Mouse (Mus musculus) yolk sac, embryonic 10.5 days (tissue): Measurements from ENCODE around the gene Fam83g.
"Not testable (repeated sequence)": the region's sequence is repeated elsewhere in the genome, so short reads cannot be mapped to it uniquely, and the experiment has no call there.

ENCODE experiments used
- DNase-seq: peaks from one replicate; pipeline ENCODE4 v3.0.0-alpha.2; 2017; ENCODE audit warnings: low spot score

The Fam83g gene

GRCm38 (mm10) chr11:61683907-61684731 lies at the start of gene Fam83g:
Fam83g (plus strand) TSS chr11:61684091.
- DNase-seq = peak; percentile 93

- DNase-seq = not testable (repeated sequence)
Observed at GRCm38 (mm10) chr11:61636309-61636708, 47.6 kb upstream of the Fam83g start.

- DNase-seq = no peak
Observed at GRCm38 (mm10) chr11:61637413-61637812, 46.5 kb upstream of the Fam83g start.

- DNase-seq = no peak
Observed at GRCm38 (mm10) chr11:61637856-61638255, 46.0 kb upstream of the Fam83g start.

- DNase-seq = no peak
Observed at GRCm38 (mm10) chr11:61638764-61639536, 44.9 kb upstream of the Fam83g start.

GRCm38 (mm10) chr11:61639601-61640177 lies 44.2 kb upstream of the Fam83g start:
- DNase-seq = no peak

- not testable (repeated sequence) for DNase-seq
Observed at GRCm38 (mm10) chr11:61640585-61640984, 43.3 kb upstream of the Fam83g start.

- no peak for DNase-seq
Observed at GRCm38 (mm10) chr11:61642106-61642505, 41.8 kb upstream of the Fam83g start.

GRCm38 (mm10) chr11:61643184-61643961 lies 40.5 kb upstream of the Fam83g start:
- no peak for DNase-seq

- no peak for DNase-seq
Observed at GRCm38 (mm10) chr11:61644576-61645326, 39.1 kb upstream of the Fam83g start.

- DNase-seq = no peak
Observed at GRCm38 (mm10) chr11:61645357-61645857, 38.5 kb upstream of the Fam83g start.

- DNase-seq = no peak
Observed at GRCm38 (mm10) chr11:61646499-61647039, 37.3 kb upstream of the Fam83g start.

GRCm38 (mm10) chr11:61647110-61647910 lies 36.6 kb upstream of the Fam83g start:
- no peak for DNase-seq

GRCm38 (mm10) chr11:61647956-61648748 lies 35.7 kb upstream of the Fam83g start:
- no peak for DNase-seq

GRCm38 (mm10) chr11:61648749-61649115 lies 35.2 kb upstream of the Fam83g start:
- no peak for DNase-seq

GRCm38 (mm10) chr11:61649163-61649580 lies 34.7 kb upstream of the Fam83g start:
- DNase-seq = no peak

- no peak for DNase-seq
Observed at GRCm38 (mm10) chr11:61649626-61650025, 34.3 kb upstream of the Fam83g start.

- DNase-seq = no peak
Observed at GRCm38 (mm10) chr11:61650470-61651265, 33.2 kb upstream of the Fam83g start.
